Mouse (Mus musculus) stomach, embryonic 16.5 days (tissue): ENCODE measurements around the gene Gm17655. TPM values are rescaled to one million over a fixed set of nuclear protein-coding genes. Genes with fewer than 3 reads are reported as not detected.
A peak's percentile ranks its signal among the peaks of the same experiment; 100 is the strongest.
"Not testable (repeated sequence)": the region's sequence is repeated elsewhere in the genome, so short reads cannot be mapped to it uniquely, and the experiment has no call there.

Experiments
- ATAC-seq: fragments of 200-750 bp; cut with Nextera tagmentation; 2 replicates; pipeline ENCODE4 v1.8.0; 2017; ENCODE audit warnings: moderate number of reproducible peaks, moderate TSS enrichment; ENCODE audit not compliant: insufficient read depth, low FRiP score
- H3K27ac ChIP-seq: fragments of 300-500 bp; sonication (generic); 2 replicates; pipeline ENCODE4 v1.5.1; 2014; ENCODE audit warnings: low read length
- H3K27me3 ChIP-seq: fragments of 300-500 bp; sonication (generic); 2 replicates; pipeline ENCODE4 v1.6.1; 2014; ENCODE audit warnings: low read length, control low read depth, mixed read lengths; ENCODE audit not compliant: control insufficient read depth, insufficient read depth
- H3K36me3 ChIP-seq: fragments of 300-500 bp; sonication (generic); 2 replicates; pipeline ENCODE4 v1.6.1; 2014; ENCODE audit warnings: low read length; ENCODE audit not compliant: control insufficient read depth, insufficient read depth
- H3K4me1 ChIP-seq: fragments of 300-500 bp; sonication (generic); 2 replicates; pipeline ENCODE4 v1.6.1; 2014; ENCODE audit warnings: low read length, control low read depth, mixed read lengths; ENCODE audit not compliant: control insufficient read depth, insufficient read depth
- H3K4me2 ChIP-seq: fragments of 300-500 bp; sonication (generic); 2 replicates; pipeline ENCODE4 v1.6.1; 2014; ENCODE audit warnings: low read depth, low read length, mixed read lengths
- H3K4me3 ChIP-seq: fragments of 300-500 bp; sonication (generic); replicated peaks from 2 replicates; pipeline ENCODE4 v1.5.1; 2014; ENCODE audit warnings: mild to moderate bottlenecking, low read length
- H3K9ac ChIP-seq: fragments of 300-500 bp; sonication (generic); 2 replicates; pipeline ENCODE4 v1.6.1; 2014; ENCODE audit warnings: low read length
- H3K9me3 ChIP-seq: fragments of 300-500 bp; sonication (generic); replicated peaks from 2 replicates; pipeline ENCODE4 v1.6.1; 2016; ENCODE audit warnings: low read length, control low read depth; ENCODE audit not compliant: control insufficient read depth
- WGBS: fragments of 180-500 bp; shearing (Covaris S2); extraction: QIAGEN DNeasy Blood & Tissue Kit; methylation state at CpG from one replicate; pipeline ENCODE4 v1.1.7; 2014; 5-methylcytosine and 5-hydroxymethylcytosine counted together
- polyA plus RNA-seq: library from polyadenylated mRNA; unstranded; fragments of >200 nt; fragmentation: Nextera tagmentation; extraction: Ambion mirVana; gene quantifications from 2 replicates; pipeline ENCODE4 v1.2.1, GENCODE M21; 2015

Gene Gm17655
- 2.8 and 5.3 TPM in 2 replicates for polyA plus RNA-seq

GRCm38 (mm10) chr5:110072413-110072812 lies at the start of gene Gm17655:
Gene Gm17655, minus strand, starts transcription at chr5:110072513.
- 89% methylated on average over 2 of the region's 2 CpGs for WGBS

GRCm38 (mm10) chr5:110109991-110110441 lies 37.7 kb upstream of the Gm17655 start, which contains the start of gene Zfp605:
Gene Zfp605, plus strand, starts transcription at chr5:110110092.
- under 1% methylated on average over 12 of the region's 12 CpGs for WGBS

More at GRCm38 (mm10) chr5:110072413-110072812, at the start of gene Gm17655:
- not testable (repeated sequence) for H3K27me3 ChIP-seq, ATAC-seq, H3K36me3 ChIP-seq, H3K4me3 ChIP-seq, H3K9ac ChIP-seq, H3K4me1 ChIP-seq, H3K27ac ChIP-seq, H3K4me2 ChIP-seq
- H3K9me3 ChIP-seq, result peaks cover 16% of the 10 kb centered on the region

GRCm38 (mm10) chr5:110108305-110108628 lies 36.0 kb upstream of the Gm17655 start:
- Histone ChIP-seq H3K4me1 (peaks cover 11% of the 10 kb centered on the region), H3K9ac (no peak overlapping the region), H3K4me2 (peak overlapping the region; percentile 93), H3K36me3 (peaks cover 34% of the 10 kb centered on the region), H3K4me3 (peak overlapping the region; percentile 94), H3K9me3 (peaks cover 6% of the 10 kb centered on the region), H3K27me3 (no peaks in the 10 kb centered on the region), H3K27ac (peak overlapping the region; percentile 100)
- 0% methylated on average over 7 of the region's 7 CpGs for WGBS
- no peak for ATAC-seq

More at GRCm38 (mm10) chr5:110109991-110110441, 37.7 kb upstream of the Gm17655 start, which contains the start of gene Zfp605:
- peaks cover 4% of the 10 kb centered on the region; the same call in 1 of the 2 replicates for H3K9me3 ChIP-seq
- no peaks in the 10 kb centered on the region for H3K27me3 ChIP-seq
- peaks cover 11% of the 10 kb centered on the region for H3K4me1 ChIP-seq
- ATAC-seq, result peak; percentile 22; the same call in 1 of the 2 replicates
- H3K4me3 ChIP-seq, result peak within 1 kb of the TSS; percentile 68
- H3K36me3 ChIP-seq, result peaks cover 20% of the 10 kb centered on the region
- H3K9ac ChIP-seq, result peak within 1 kb of the TSS; percentile 68
- peak within 1 kb of the TSS; percentile 69 for H3K4me2 ChIP-seq
- peak within 1 kb of the TSS; percentile 86 for H3K27ac ChIP-seq

GRCm38 (mm10) chr5:110107581-110108304 lies 35.4 kb upstream of the Gm17655 start, which contains the start of gene Gtpbp6:
Gene Gtpbp6, minus strand, starts transcription at chr5:110108197.
- Histone ChIP-seq H3K9ac (peak within 1 kb of the TSS; percentile 97), H3K27me3 (no peaks in the 10 kb centered on the region), H3K36me3 (peaks cover 36% of the 10 kb centered on the region), H3K4me2 (peak within 1 kb of the TSS; percentile 93), H3K4me3 (peak within 1 kb of the TSS; percentile 94), H3K9me3 (peaks cover 6% of the 10 kb centered on the region), H3K4me1 (peaks cover 11% of the 10 kb centered on the region), H3K27ac (peak within 1 kb of the TSS; percentile 100)
- peak; percentile 89 for ATAC-seq
- whole genome bisulfite sequencing, result under 1% methylated on average over 71 of the region's 71 CpGs

GRCm38 (mm10) chr5:110106901-110107564 lies 34.7 kb upstream of the Gm17655 start:
- peak overlapping the region; percentile 93 for H3K4me2 ChIP-seq
- peak overlapping the region; percentile 100 for H3K27ac ChIP-seq
- peaks cover 14% of the 10 kb centered on the region for H3K4me1 ChIP-seq
- H3K36me3 ChIP-seq, result peaks cover 36% of the 10 kb centered on the region
- H3K9ac ChIP-seq, result peak overlapping the region; percentile 97
- H3K9me3 ChIP-seq, result peaks cover 6% of the 10 kb centered on the region
- ATAC-seq, result no peak; the same call in 1 of the 2 replicates
- H3K4me3 ChIP-seq, result peak overlapping the region; percentile 94
- WGBS, result 13% methylated on average over 41 of the region's 41 CpGs
- no peaks in the 10 kb centered on the region for H3K27me3 ChIP-seq

- peaks cover 6% of the 10 kb centered on the region for H3K9me3 ChIP-seq
- H3K4me3 ChIP-seq, result peak overlapping the region; percentile 94
- no peak overlapping the region for H3K27ac ChIP-seq
- WGBS, result 93% methylated on average over 26 of the region's 26 CpGs
- H3K27me3 ChIP-seq, result no peaks in the 10 kb centered on the region
- ATAC-seq, result no peak
- H3K4me1 ChIP-seq, result peaks cover 21% of the 10 kb centered on the region
- H3K4me2 ChIP-seq, result peak overlapping the region; percentile 93
- peaks cover 36% of the 10 kb centered on the region for H3K36me3 ChIP-seq
- H3K9ac ChIP-seq, result no peak overlapping the region; the same call in 1 of the 2 replicates
Observed at GRCm38 (mm10) chr5:110106140-110106871, 34.0 kb upstream of the Gm17655 start.

GRCm38 (mm10) chr5:110104616-110105380 lies 32.5 kb upstream of the Gm17655 start:
- H3K36me3 ChIP-seq, result peaks cover 36% of the 10 kb centered on the region
- H3K27me3 ChIP-seq, result no peaks in the 10 kb centered on the region
- WGBS, result 94% methylated on average over 36 of the region's 36 CpGs
- peaks cover 23% of the 10 kb centered on the region for H3K4me1 ChIP-seq
- H3K27ac ChIP-seq, result no peak overlapping the region
- H3K9ac ChIP-seq, result no peak overlapping the region
- no peak overlapping the region for H3K4me3 ChIP-seq
- no peak overlapping the region for H3K4me2 ChIP-seq
- no peak for ATAC-seq
- H3K9me3 ChIP-seq, result peaks cover 6% of the 10 kb centered on the region

GRCm38 (mm10) chr5:110103901-110104615 lies 31.7 kb upstream of the Gm17655 start:
- Histone ChIP-seq H3K4me2 (no peak overlapping the region), H3K27ac (no peak overlapping the region), H3K4me1 (peaks cover 23% of the 10 kb centered on the region), H3K9me3 (peaks cover 6% of the 10 kb centered on the region), H3K36me3 (peaks cover 36% of the 10 kb centered on the region), H3K27me3 (no peaks in the 10 kb centered on the region), H3K4me3 (no peak overlapping the region), H3K9ac (no peak overlapping the region)
- no peak for ATAC-seq
- WGBS, result 95% methylated on average over 27 of the region's 27 CpGs
